Mouse (Mus musculus): ENCODE measurements at regions not wholly inside any gene's neighbourhood (a gene's known extent, or its start where the extent isn't known, plus 50 kb on each side); places are given as distances from the start of the nearest gene placed in this dataset.

DNA sequence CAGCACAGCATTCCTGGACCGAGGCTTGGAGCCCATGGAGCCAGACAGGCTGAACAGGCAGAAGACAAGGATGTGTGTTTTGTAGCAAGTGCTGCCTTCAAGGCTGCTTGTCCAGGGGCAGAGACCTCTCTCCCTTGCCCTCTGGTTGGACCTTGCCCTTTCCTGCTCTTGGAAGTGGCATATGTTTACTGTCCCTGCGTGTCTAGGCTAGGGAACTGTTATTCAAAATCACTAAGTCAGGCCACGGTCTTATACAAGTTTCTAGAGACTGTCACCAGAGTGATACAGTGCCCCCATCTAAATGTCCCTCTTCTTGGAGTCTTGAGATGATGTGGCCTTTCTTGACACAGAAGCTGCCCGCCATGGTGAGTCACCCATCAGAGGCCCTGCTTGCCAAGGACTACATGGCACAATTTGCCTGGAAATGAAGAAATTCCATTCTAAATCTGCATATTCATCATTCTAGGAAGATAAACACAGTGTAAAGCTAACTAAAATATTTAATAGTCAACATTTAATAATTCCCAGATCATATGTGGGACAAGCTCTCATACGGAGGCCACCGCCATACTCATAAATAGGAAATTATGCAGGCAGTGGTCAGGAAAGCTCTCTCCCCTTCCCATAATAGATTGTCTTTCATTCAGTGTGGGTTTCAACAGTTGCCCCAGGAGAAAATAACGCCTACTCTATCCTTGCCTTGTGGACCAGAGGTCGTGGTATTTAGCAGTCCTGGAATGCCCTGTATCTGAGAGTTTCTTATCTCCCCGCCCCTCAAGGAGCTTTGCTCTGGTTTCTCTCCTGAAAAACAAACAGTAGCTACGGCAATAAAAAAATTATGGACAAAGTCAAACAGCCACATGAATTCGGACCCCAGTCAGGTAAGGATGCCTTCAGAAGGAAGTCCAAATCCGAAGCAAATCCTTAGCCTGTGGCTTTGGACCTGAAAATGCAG is 50.9 kb upstream of the Lmo4 start:
- no peak for DNase-seq (ENCODE audit: low read depth, low spot score)

All from WW6 (cell line).